Mouse (Mus musculus): ENCODE data around the gene Slc44a4. TPM values are rescaled to one million over a fixed set of nuclear protein-coding genes. Genes with fewer than 3 reads are reported as not detected.
"Not testable (repeated sequence)": the region's sequence is repeated elsewhere in the genome, so short reads cannot be mapped to it uniquely, and the experiment has no call there.

Gene Slc44a4
- polyA plus RNA-seq, 1 experiment from 2014 or later = not detected

DNA sequence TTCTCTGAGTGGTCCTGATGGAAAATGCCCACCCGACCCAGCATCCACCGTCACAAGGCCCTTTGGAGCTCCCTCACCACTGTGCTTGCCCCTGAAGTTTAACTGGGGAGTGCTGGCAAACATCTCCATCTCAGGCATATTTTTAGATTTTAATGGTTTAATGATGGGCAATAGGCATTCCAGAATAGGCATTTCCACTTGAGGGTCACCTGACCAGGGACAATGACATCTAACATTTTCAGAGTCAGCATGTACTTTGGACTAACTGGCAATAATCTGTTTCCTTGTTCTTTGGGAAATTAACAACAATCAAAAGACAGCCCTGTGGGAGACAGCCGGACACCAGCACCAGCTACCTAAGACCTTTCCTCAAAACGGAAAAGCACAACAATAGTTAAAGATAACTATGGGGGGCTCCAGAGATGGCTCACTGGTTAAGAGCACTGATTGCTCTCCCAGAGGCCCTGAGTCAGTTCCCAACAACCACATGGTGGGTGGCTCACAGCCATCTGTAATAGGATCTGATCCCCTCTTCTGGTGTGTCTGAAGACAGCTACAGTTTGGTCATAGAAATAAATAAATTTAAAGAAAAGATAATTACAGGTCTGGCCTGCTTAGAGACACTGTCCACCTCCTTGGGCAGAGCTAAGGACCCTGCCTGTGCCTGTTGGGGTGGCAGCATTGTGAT lies 29.0 kb downstream of the Slc44a4 start:
- H3K27me3 ChIP-seq (ENCODE audit: control insufficient read depth, insufficient read depth, low read length) = no peaks in the 10 kb centered on the region
- DNase-seq (ENCODE audit: low spot score) = no peak
- 77% methylated on average over 4 of the region's 4 CpGs for WGBS
- no peak overlapping the region for H3K4me3 ChIP-seq (ENCODE audit: low read depth, low read length)
- H3K9ac ChIP-seq (ENCODE audit: low read length) = no peak overlapping the region
- H3K27ac ChIP-seq (ENCODE audit: low read depth, low read length) = no peak overlapping the region
- ATAC-seq (ENCODE audit: insufficient read depth, low FRiP score, low TSS enrichment) = no peak
- H3K4me1 ChIP-seq (ENCODE audit: control insufficient read depth, insufficient read depth, low read length) = peaks cover 5% of the 10 kb centered on the region
- H3K4me2 ChIP-seq (ENCODE audit: low read depth) = no peak overlapping the region
- H3K36me3 ChIP-seq (ENCODE audit: control insufficient read depth, insufficient read depth, low read length) = no peaks in the 10 kb centered on the region
- no peaks in the 10 kb centered on the region for H3K9me3 ChIP-seq (ENCODE audit: control insufficient read depth, low read length)

DNA sequence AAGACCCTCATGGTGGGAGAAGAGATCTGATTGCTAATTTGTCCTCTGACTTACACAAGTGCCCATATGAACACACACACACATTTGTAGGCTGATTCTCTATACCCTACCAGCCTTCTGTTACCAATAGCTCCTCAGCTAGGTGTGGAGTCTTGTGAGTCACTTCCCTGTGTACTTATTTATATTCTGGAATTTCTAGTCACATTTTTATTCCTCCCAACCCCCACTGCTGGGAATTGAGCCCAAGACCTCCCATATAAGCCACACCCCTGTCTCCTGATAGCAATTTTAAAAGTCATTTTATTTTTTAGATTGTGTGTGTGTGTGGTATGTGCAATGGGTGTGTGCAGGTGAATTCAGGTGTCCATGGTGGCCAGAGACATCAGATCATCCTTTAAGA lies 30.1 kb downstream of the Slc44a4 start:
- no peaks in the 10 kb centered on the region for H3K36me3 ChIP-seq (ENCODE audit: control insufficient read depth, insufficient read depth, low read length)
- no peak overlapping the region for H3K4me3 ChIP-seq (ENCODE audit: low read depth, low read length)
- DNase-seq (ENCODE audit: low spot score) (no peak), ATAC-seq (ENCODE audit: insufficient read depth, low FRiP score, low TSS enrichment) (no peak)
- no peaks in the 10 kb centered on the region for H3K9me3 ChIP-seq (ENCODE audit: control insufficient read depth, low read length)
- peaks cover 5% of the 10 kb centered on the region for H3K4me1 ChIP-seq (ENCODE audit: control insufficient read depth, insufficient read depth, low read length)
- no peak overlapping the region for H3K27ac ChIP-seq (ENCODE audit: low read depth, low read length)
- H3K4me2 ChIP-seq (ENCODE audit: low read depth) = no peak overlapping the region
- no peak overlapping the region for H3K9ac ChIP-seq (ENCODE audit: low read length)
- H3K27me3 ChIP-seq (ENCODE audit: control insufficient read depth, insufficient read depth, low read length) = no peaks in the 10 kb centered on the region

DNA sequence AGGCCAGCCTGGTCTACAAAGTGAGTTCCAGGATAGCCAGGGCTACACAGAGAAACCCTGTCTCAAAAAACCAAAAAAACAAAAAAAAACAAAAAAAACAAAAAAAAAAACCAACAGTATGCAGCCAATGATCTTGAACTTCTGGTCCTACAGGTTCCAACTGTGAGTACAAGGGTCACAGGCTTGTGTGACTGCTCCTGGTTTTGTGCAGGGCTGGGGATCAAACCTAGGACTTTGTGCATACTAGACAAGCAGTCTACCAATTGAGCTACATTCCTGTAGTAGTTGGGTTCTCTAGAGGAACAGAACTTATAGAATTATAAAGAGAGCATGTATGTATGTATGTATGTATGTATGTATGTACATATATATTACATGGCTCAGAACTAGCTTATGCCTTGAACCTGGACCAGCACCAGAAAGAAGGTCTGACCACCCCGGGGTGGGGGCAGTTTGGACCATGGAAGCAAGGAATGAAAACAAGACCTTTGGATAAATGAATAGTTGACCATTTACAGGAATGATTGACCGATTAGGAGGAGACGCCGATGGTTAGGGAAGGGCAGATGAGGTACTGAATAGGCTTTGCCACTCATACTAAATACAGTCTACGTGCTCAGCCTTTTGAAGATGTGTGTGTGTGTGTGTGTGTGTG lies 32.3 kb downstream of the Slc44a4 start:
- H3K36me3 ChIP-seq (ENCODE audit: control insufficient read depth, insufficient read depth, low read length) = peaks cover 11% of the 10 kb centered on the region
- WGBS = 92% methylated on average over 5 of the region's 5 CpGs
- H3K27ac ChIP-seq (ENCODE audit: low read depth, low read length) = no peak overlapping the region
- peaks cover 11% of the 10 kb centered on the region for H3K4me1 ChIP-seq (ENCODE audit: control insufficient read depth, insufficient read depth, low read length)
- H3K27me3 ChIP-seq (ENCODE audit: control insufficient read depth, insufficient read depth, low read length) = no peaks in the 10 kb centered on the region
- DNase-seq (ENCODE audit: low spot score) (no peak), ATAC-seq (ENCODE audit: insufficient read depth, low FRiP score, low TSS enrichment) (no peak)
- no peak overlapping the region for H3K4me3 ChIP-seq (ENCODE audit: low read depth, low read length)
- H3K9me3 ChIP-seq (ENCODE audit: control insufficient read depth, low read length) = no peaks in the 10 kb centered on the region
- no peak overlapping the region for H3K4me2 ChIP-seq (ENCODE audit: low read depth)
- H3K9ac ChIP-seq (ENCODE audit: low read length) = no peak overlapping the region

DNA sequence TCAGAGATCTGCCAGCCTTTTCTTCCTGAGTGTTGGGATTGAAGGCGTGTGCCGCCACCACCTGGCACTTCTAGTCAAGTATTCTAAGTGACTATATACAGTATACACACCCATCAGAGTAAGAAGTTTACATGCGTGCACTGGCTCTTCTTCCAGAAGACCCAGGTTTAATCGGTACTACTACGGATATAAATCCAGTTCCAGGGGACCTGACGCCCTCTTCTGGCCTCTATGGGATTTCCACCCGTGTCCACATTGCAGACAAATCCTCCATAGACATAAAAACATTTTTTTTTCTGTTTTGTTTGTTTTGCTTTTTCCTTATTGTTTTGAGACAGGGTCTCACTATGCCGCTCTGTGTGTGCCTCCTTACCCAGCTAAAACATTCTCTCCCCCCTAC lies 33.3 kb downstream of the Slc44a4 start:
- H3K4me3 ChIP-seq (ENCODE audit: low read depth, low read length) = no peak overlapping the region
- no peak for ATAC-seq (ENCODE audit: insufficient read depth, low FRiP score, low TSS enrichment)
- peak; percentile 40 for DNase-seq (ENCODE audit: low spot score)
- H3K4me2 ChIP-seq (ENCODE audit: low read depth) = no peak overlapping the region
- 34% methylated on average over 8 of the region's 8 CpGs for WGBS
- H3K9ac ChIP-seq (ENCODE audit: low read length) = no peak overlapping the region
- no peaks in the 10 kb centered on the region for H3K9me3 ChIP-seq (ENCODE audit: control insufficient read depth, low read length)
- peaks cover 7% of the 10 kb centered on the region; the same call in 1 of the 2 replicates for H3K4me1 ChIP-seq (ENCODE audit: control insufficient read depth, insufficient read depth, low read length)
- no peaks in the 10 kb centered on the region for H3K27me3 ChIP-seq (ENCODE audit: control insufficient read depth, insufficient read depth, low read length)
- no peak overlapping the region for H3K27ac ChIP-seq (ENCODE audit: low read depth, low read length)
- peaks cover 11% of the 10 kb centered on the region for H3K36me3 ChIP-seq (ENCODE audit: control insufficient read depth, insufficient read depth, low read length)

DNA sequence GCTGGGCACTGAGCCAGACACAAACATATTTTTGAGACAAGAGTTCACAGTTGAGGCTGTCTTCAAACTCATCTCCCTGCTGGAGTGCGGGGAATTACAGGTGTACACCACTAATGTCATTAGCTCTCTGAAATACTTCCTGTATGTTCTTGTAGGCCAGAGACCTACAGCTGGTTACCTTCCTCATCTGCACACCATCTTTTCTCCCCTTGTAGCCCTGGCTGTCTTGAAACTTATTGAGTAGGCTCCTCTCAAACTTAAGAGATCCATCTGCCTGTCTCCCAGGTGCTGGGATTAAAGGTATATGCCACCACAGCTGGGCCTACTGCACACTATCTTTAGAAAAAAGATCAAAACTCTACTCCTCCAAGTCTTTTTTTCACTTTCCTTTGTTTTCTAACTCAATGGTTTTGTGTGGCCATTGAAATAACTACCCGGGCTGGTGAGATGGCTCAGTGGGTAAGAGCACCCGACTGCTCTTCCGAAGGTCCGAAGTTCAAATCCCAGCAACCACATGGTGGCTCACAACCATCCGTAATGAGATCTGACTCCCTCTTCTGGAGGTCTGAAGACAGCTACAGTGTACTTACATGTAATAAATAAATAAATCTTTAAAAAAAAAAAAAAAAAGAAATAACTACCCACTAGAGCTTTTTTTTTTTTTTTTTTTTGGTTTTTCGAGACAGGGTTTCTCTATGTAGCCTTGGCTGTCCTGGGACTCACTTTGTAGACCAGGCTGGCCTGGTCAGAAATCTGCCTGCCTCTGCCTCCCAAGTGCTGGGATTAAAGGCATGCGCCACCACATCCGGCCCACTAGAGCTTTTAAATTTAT lies 34.7 kb downstream of the Slc44a4 start:
- H3K36me3 ChIP-seq (ENCODE audit: control insufficient read depth, insufficient read depth, low read length) = peaks cover 11% of the 10 kb centered on the region

DNA sequence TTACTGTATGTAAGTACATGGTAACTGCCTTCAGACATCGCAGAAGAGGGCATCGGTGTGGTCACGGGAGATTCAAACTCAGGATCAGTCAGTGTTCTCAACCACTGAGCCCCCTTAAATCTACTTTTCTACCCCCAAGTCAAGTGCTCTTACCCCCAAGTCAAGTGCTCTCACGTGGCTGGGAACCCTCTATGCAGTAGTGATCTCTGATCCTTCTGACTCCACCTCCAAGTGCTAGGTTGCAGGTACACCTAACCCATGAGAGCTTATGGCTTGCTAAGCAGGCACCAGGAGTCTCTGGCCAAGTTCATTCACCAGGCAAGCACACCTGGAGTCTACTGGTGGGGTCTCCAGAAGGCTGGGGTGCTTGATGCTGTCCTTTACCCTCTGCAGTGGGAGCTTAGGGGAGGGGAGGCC lies 35.3 kb downstream of the Slc44a4 start:
- H3K9ac ChIP-seq (ENCODE audit: low read length) = no peak overlapping the region
- H3K4me1 ChIP-seq (ENCODE audit: control insufficient read depth, insufficient read depth, low read length) = peaks cover 7% of the 10 kb centered on the region; the same call in 1 of the 2 replicates
- H3K27me3 ChIP-seq (ENCODE audit: control insufficient read depth, insufficient read depth, low read length) = no peaks in the 10 kb centered on the region
- H3K36me3 ChIP-seq (ENCODE audit: control insufficient read depth, insufficient read depth, low read length) = peaks cover 11% of the 10 kb centered on the region
- H3K4me3 ChIP-seq (ENCODE audit: low read depth, low read length) = no peak overlapping the region
- 31% methylated on average over 4 of the region's 4 CpGs for WGBS
- ATAC-seq (ENCODE audit: insufficient read depth, low FRiP score, low TSS enrichment) (0 out of 2 replicates have a peak, but pooled peaks have one; percentile 5), DNase-seq (ENCODE audit: low spot score) (no peak)
- no peak overlapping the region; the same call in 1 of the 2 replicates for H3K4me2 ChIP-seq (ENCODE audit: low read depth)
- no peaks in the 10 kb centered on the region for H3K9me3 ChIP-seq (ENCODE audit: control insufficient read depth, low read length)
- no peak overlapping the region for H3K27ac ChIP-seq (ENCODE audit: low read depth, low read length)

More for the DNA sequence above, 34.7 kb downstream of the Slc44a4 start:
- H3K9ac ChIP-seq (ENCODE audit: low read length); H3K9me3 ChIP-seq (ENCODE audit: control insufficient read depth, low read length); H3K27ac ChIP-seq (ENCODE audit: low read depth, low read length); ATAC-seq (ENCODE audit: insufficient read depth, low FRiP score, low TSS enrichment); DNase-seq (ENCODE audit: low spot score); H3K27me3 ChIP-seq (ENCODE audit: control insufficient read depth, insufficient read depth, low read length); H3K4me3 ChIP-seq (ENCODE audit: low read depth, low read length); H3K4me1 ChIP-seq (ENCODE audit: control insufficient read depth, insufficient read depth, low read length); H3K4me2 ChIP-seq (ENCODE audit: low read depth): not testable (repeated sequence)
- WGBS = 65% methylated on average over 9 of the region's 9 CpGs

DNA sequence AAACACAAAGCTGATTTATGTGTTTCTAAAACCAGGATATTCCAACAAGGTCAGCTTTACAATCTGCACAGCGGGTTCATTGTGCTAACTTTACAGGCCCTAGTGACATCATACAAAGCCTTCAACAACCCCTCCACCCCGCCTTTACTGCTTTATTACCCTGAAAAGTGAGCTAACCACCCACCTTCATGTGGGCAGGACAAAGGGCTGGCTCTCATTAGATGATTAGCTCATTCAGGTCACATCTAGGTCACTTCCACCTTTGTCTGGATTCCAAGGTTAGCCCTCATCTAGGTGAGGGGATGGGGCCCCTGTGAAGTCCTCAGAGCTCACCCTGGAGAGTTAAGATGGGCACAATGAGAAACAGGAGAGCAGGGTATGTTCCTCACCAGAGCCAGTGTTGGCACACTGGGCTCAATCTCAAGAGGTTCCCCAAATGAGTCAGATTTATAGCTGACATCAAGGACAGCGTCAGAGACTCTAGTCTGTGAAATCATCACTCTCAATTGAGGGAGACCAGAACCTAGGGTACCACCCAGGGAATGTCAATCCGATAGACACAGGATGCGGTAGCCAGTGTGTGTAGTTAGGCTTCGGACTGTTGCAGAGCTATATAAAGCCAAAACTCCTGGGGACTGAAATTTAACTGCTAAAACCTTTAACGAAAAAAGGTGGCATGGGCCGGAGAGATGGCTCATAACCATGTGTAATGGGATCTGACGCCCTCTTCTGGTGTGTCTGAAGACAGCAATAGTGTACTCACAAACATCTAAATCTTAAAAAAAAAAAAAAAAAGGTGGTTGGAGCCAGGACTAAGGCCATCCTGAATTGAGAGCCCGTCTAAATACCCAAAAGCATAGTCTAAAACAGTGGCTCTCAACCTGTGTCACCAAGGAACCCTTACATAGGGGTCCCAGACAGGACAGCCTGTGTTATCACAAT lies 36.5 kb downstream of the Slc44a4 start:
- peak overlapping the region; percentile 92 for H3K27ac ChIP-seq (ENCODE audit: low read depth, low read length)
- H3K27me3 ChIP-seq (ENCODE audit: control insufficient read depth, insufficient read depth, low read length) = no peaks in the 10 kb centered on the region
- no peak for DNase-seq (ENCODE audit: low spot score)
- WGBS = 19% methylated on average over 10 of the region's 10 CpGs
- H3K9me3 ChIP-seq (ENCODE audit: control insufficient read depth, low read length) = no peaks in the 10 kb centered on the region
- peak overlapping the region; percentile 99 for H3K9ac ChIP-seq (ENCODE audit: low read length)
- H3K4me3 ChIP-seq (ENCODE audit: low read depth, low read length) = peak overlapping the region; percentile 99
- no peak for ATAC-seq (ENCODE audit: insufficient read depth, low FRiP score, low TSS enrichment)
- peaks cover 7% of the 10 kb centered on the region; the same call in 1 of the 2 replicates for H3K4me1 ChIP-seq (ENCODE audit: control insufficient read depth, insufficient read depth, low read length)
- peaks cover 11% of the 10 kb centered on the region for H3K36me3 ChIP-seq (ENCODE audit: control insufficient read depth, insufficient read depth, low read length)
- peak overlapping the region; percentile 76 for H3K4me2 ChIP-seq (ENCODE audit: low read depth)
